Mouse (Mus musculus) olfactory bulb, adult 2 months (tissue): ENCODE measurements around the gene Plekhg6. TPM values are rescaled to one million over a fixed set of nuclear protein-coding genes. Genes with fewer than 3 reads are reported as not detected.

Experiments used
- H3K27ac ChIP-seq: fragments of 200-500 bp; 2 replicates; pipeline ENCODE4 v1.5.1; 2012; ENCODE audit warnings: low read depth, low read length; ENCODE audit not compliant: insufficient read depth
- H3K4me1 ChIP-seq: fragments of 200-500 bp; 2 replicates; pipeline ENCODE4 v1.6.1; 2012; ENCODE audit warnings: low read length; ENCODE audit not compliant: control insufficient read depth, insufficient read depth
- H3K4me3 ChIP-seq: fragments of 200-500 bp; 2 replicates; pipeline ENCODE4 v1.5.1; 2012; ENCODE audit warnings: mild to moderate bottlenecking, low read depth, low read length, moderate library complexity; ENCODE audit not compliant: insufficient read depth
- CTCF ChIP-seq: fragments of 200-500 bp; IDR thresholded peaks from 2 replicates; pipeline ENCODE4 v1.5.1; 2012; ENCODE audit warnings: low read depth, mild to moderate bottlenecking, low read length, moderate library complexity; ENCODE audit not compliant: insufficient read depth
- POLR2A ChIP-seq: fragments of 200-500 bp; IDR thresholded peaks from 2 replicates; pipeline ENCODE4 v1.6.1; 2012; ENCODE audit warnings: mild to moderate bottlenecking, low read depth, low read length, moderate library complexity; ENCODE audit not compliant: insufficient read depth
- WGBS: fragments of 180-500 bp; shearing (Covaris S2); methylation state at CpG from one replicate; pipeline ENCODE4 v1.1.7; 2018; 5-methylcytosine and 5-hydroxymethylcytosine counted together
- polyA plus RNA-seq: library from polyadenylated mRNA; stranded (reverse); fragments of >200 nt; gene quantifications from 2 replicates; pipeline ENCODE4 v1.2.4, GENCODE M21; 2012; ENCODE audit warnings: low replicate concordance; ENCODE audit not compliant: missing spikeins, insufficient read depth, insufficient read length

Gene Plekhg6
- polyA plus RNA-seq, 1 experiment, result not detected

GRCm38 (mm10) chr6:125366133-125366532 is 14.5 kb downstream of the Plekhg6 start:
- H3K4me3 ChIP-seq, result no peak overlapping the region
- TF ChIP-seq POLR2A (no peak), CTCF (no peak)
- H3K4me1 ChIP-seq, result peaks cover 24% of the 10 kb centered on the region
- no peak overlapping the region for H3K27ac ChIP-seq
- WGBS, result 74% methylated on average over 1 of the region's 1 CpGs

- TF ChIP-seq POLR2A, result no peak
- TF ChIP-seq CTCF, result no peak
Observed at GRCm38 (mm10) chr6:125365522-125365921, 15.1 kb downstream of the Plekhg6 start.

GRCm38 (mm10) chr6:125364448-125364847 is 16.1 kb downstream of the Plekhg6 start:
- TF ChIP-seq CTCF, result no peak
- no peak for TF ChIP-seq POLR2A
- H3K27ac ChIP-seq, result no peak overlapping the region
- H3K4me3 ChIP-seq, result no peak overlapping the region
- peaks cover 24% of the 10 kb centered on the region for H3K4me1 ChIP-seq
- WGBS, result 8% methylated on average over 8 of the region's 8 CpGs

More at GRCm38 (mm10) chr6:125365522-125365921, 15.1 kb downstream of the Plekhg6 start:
- 90% methylated on average over 5 of the region's 5 CpGs for WGBS
- Histone ChIP-seq H3K27ac (no peak overlapping the region), H3K4me3 (no peak overlapping the region), H3K4me1 (peaks cover 24% of the 10 kb centered on the region)

GRCm38 (mm10) chr6:125363451-125364242 is 16.9 kb downstream of the Plekhg6 start:
- Histone ChIP-seq H3K27ac (no peak overlapping the region), H3K4me3 (no peak overlapping the region), H3K4me1 (peaks cover 24% of the 10 kb centered on the region)
- no peak for TF ChIP-seq CTCF
- no peak for TF ChIP-seq POLR2A
- WGBS, result 25% methylated on average over 23 of the region's 23 CpGs

GRCm38 (mm10) chr6:125363021-125363420 is 17.6 kb downstream of the Plekhg6 start:
- TF ChIP-seq CTCF (no peak), POLR2A (no peak)
- no peak overlapping the region for H3K4me3 ChIP-seq
- WGBS, result 31% methylated on average over 15 of the region's 15 CpGs

GRCm38 (mm10) chr6:125361467-125362291 is 18.9 kb downstream of the Plekhg6 start:
- Histone ChIP-seq H3K4me1 (peaks cover 24% of the 10 kb centered on the region), H3K4me3 (no peak overlapping the region), H3K27ac (no peak overlapping the region)
- no peak for TF ChIP-seq POLR2A
- no peak; the same call in 1 of the 2 replicates for TF ChIP-seq CTCF
- 25% methylated on average over 38 of the region's 38 CpGs for WGBS

More at GRCm38 (mm10) chr6:125363021-125363420, 17.6 kb downstream of the Plekhg6 start:
- Histone ChIP-seq H3K27ac (no peak overlapping the region), H3K4me1 (peaks cover 24% of the 10 kb centered on the region)

GRCm38 (mm10) chr6:125360846-125361245 is 19.7 kb downstream of the Plekhg6 start:
- WGBS, result 83% methylated on average over 9 of the region's 9 CpGs
- Histone ChIP-seq H3K4me3 (no peak overlapping the region), H3K27ac (no peak overlapping the region), H3K4me1 (peaks cover 25% of the 10 kb centered on the region)
- TF ChIP-seq CTCF, result no peak
- no peak for TF ChIP-seq POLR2A

- no peak overlapping the region for H3K27ac ChIP-seq
- no peak for TF ChIP-seq CTCF
- no peak for TF ChIP-seq POLR2A
- H3K4me1 ChIP-seq, result peaks cover 32% of the 10 kb centered on the region
- 73% methylated on average over 9 of the region's 9 CpGs for WGBS
- H3K4me3 ChIP-seq, result no peak overlapping the region
Observed at GRCm38 (mm10) chr6:125359999-125360398, 20.6 kb downstream of the Plekhg6 start.

GRCm38 (mm10) chr6:125357334-125357733 is 23.3 kb downstream of the Plekhg6 start:
- no peak overlapping the region for H3K4me3 ChIP-seq
- peaks cover 38% of the 10 kb centered on the region for H3K4me1 ChIP-seq
- TF ChIP-seq CTCF (no peak), POLR2A (no peak)
- no peak overlapping the region for H3K27ac ChIP-seq
- 93% methylated on average over 15 of the region's 15 CpGs for WGBS
